Mouse (Mus musculus): ENCODE results near the gene Nfkbia. TPM values are rescaled to one million over a fixed set of nuclear protein-coding genes. Genes with fewer than 3 reads are reported as not detected.
A peak's percentile ranks its signal among the peaks of the same experiment; 100 is the strongest.

Gene Nfkbia
- polyA plus RNA-seq, 1 experiment from 2014 or later: 86.6 TPM

GRCm38 (mm10) chr12:55444031-55444451 lies 48.4 kb downstream of the Nfkbia start:
- H3K9ac ChIP-seq (ENCODE audit: low read length): no peak overlapping the region
- H3K4me1 ChIP-seq (ENCODE audit: control insufficient read depth, insufficient read depth, low read length): peaks cover 34% of the 10 kb centered on the region
- ATAC-seq (ENCODE audit: insufficient read depth, low FRiP score): no peak
- H3K4me3 ChIP-seq (replicated peaks; ENCODE audit: low read length): no peak overlapping the region
- H3K27me3 ChIP-seq (ENCODE audit: control insufficient read depth, insufficient read depth, low read length): no peaks in the 10 kb centered on the region
- H3K36me3 ChIP-seq (ENCODE audit: control insufficient read depth, insufficient read depth, low read length): no peaks in the 10 kb centered on the region
- 67% methylated on average over 4 of the region's 4 CpGs for whole genome bisulfite sequencing
- no peak overlapping the region for H3K4me2 ChIP-seq (ENCODE audit: low read depth, low read length)
- H3K27ac ChIP-seq (ENCODE audit: low read length): peak overlapping the region; percentile 75; the same call in 1 of the 2 replicates
- H3K9me3 ChIP-seq (replicated peaks; ENCODE audit: control insufficient read depth, low read length): no peaks in the 10 kb centered on the region

GRCm38 (mm10) chr12:55442861-55443850 lies 49.3 kb downstream of the Nfkbia start:
- Histone ChIP-seq H3K27ac (ENCODE audit: low read length) (peak overlapping the region; percentile 75), H3K27me3 (ENCODE audit: control insufficient read depth, insufficient read depth, low read length) (no peaks in the 10 kb centered on the region), H3K9ac (ENCODE audit: low read length) (peak overlapping the region; percentile 50), H3K4me1 (ENCODE audit: control insufficient read depth, insufficient read depth, low read length) (peaks cover 38% of the 10 kb centered on the region), H3K4me2 (ENCODE audit: low read depth, low read length) (peak overlapping the region; percentile 0; the same call in 1 of the 2 replicates), H3K4me3 (replicated peaks; ENCODE audit: low read length) (no peak overlapping the region), H3K9me3 (replicated peaks; ENCODE audit: control insufficient read depth, low read length) (no peaks in the 10 kb centered on the region), H3K36me3 (ENCODE audit: control insufficient read depth, insufficient read depth, low read length) (no peaks in the 10 kb centered on the region)
- WGBS: 47% methylated on average over 9 of the region's 9 CpGs
- ATAC-seq (ENCODE audit: insufficient read depth, low FRiP score): peak; percentile 71

DNA sequence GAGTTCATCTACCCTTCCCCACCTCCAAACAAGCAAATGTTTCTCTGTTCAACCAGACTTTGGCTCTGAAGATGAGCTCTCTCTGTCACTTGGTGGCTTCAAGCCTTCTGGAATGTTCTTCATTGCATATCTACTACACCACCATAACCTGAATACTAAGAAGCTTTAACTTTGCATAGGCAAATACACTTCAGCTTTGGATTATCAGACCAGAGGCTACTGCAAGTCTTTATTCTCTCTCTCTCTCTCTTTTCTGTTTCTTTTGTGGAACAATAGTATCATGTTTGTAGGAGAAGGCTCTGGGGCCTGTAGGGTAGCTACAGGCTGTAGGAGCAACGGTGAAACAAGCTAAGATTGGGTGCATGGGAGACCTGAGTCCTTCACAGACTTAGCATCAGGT lies 50.2 kb downstream of the Nfkbia start:
- Histone ChIP-seq H3K9me3 (replicated peaks; ENCODE audit: control insufficient read depth, low read length) (no peaks in the 10 kb centered on the region), H3K4me1 (ENCODE audit: control insufficient read depth, insufficient read depth, low read length) (peaks cover 43% of the 10 kb centered on the region), H3K27ac (ENCODE audit: low read length) (no peak overlapping the region), H3K9ac (ENCODE audit: low read length) (no peak overlapping the region), H3K4me3 (replicated peaks; ENCODE audit: low read length) (no peak overlapping the region), H3K4me2 (ENCODE audit: low read depth, low read length) (no peak overlapping the region), H3K27me3 (ENCODE audit: control insufficient read depth, insufficient read depth, low read length) (no peaks in the 10 kb centered on the region), H3K36me3 (ENCODE audit: control insufficient read depth, insufficient read depth, low read length) (no peaks in the 10 kb centered on the region)
- WGBS: 89% methylated on average over 1 of the region's 1 CpGs
- ATAC-seq (ENCODE audit: insufficient read depth, low FRiP score): no peak

DNA sequence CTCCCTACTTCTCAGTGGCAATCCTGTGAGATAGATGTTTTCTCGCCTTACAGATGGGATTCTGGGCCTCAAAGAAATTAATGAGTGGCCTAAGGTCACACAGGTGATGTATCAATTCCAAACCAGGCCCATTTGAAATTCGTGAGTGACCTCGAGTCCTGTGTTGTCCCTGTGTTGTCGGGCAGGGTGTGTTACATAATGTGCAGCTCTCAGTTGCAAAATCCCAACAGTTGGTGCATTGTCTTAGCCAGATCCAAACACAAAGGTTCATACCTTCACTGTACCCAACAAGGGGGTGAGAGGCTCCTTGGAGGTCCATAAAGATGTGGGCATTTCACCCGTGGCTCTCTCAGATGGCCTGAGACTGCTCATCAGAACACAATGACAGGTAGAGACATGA lies 52.0 kb downstream of the Nfkbia start:
- ATAC-seq (ENCODE audit: insufficient read depth, low FRiP score): no peak
- Histone ChIP-seq H3K9me3 (replicated peaks; ENCODE audit: control insufficient read depth, low read length) (no peaks in the 10 kb centered on the region), H3K9ac (ENCODE audit: low read length) (no peak overlapping the region), H3K4me2 (ENCODE audit: low read depth, low read length) (no peak overlapping the region), H3K4me1 (ENCODE audit: control insufficient read depth, insufficient read depth, low read length) (peaks cover 41% of the 10 kb centered on the region), H3K4me3 (replicated peaks; ENCODE audit: low read length) (no peak overlapping the region), H3K27me3 (ENCODE audit: control insufficient read depth, insufficient read depth, low read length) (no peaks in the 10 kb centered on the region), H3K36me3 (ENCODE audit: control insufficient read depth, insufficient read depth, low read length) (no peaks in the 10 kb centered on the region), H3K27ac (ENCODE audit: low read length) (no peak overlapping the region)
- WGBS: 79% methylated on average over 5 of the region's 5 CpGs

Other genes starting within 250 kb of the Nfkbia start
- gene 1110008L16Rik, start 193.1 kb downstream of the Nfkbia start, polyA plus RNA-seq (2015; fragmentation: Nextera tagmentation; extraction: Ambion mirVana): 22.5 and 23.9 TPM in 2 replicates
- 10.6 and 10.9 TPM in 2 replicates for gene Ppp2r3c, start 189.6 kb downstream of the Nfkbia start, polyA plus RNA-seq (2015; fragmentation: Nextera tagmentation; extraction: Ambion mirVana)
- 359 and 373 TPM in 2 replicates for gene Psma6, start 108.4 kb downstream of the Nfkbia start, polyA plus RNA-seq (2015; fragmentation: Nextera tagmentation; extraction: Ambion mirVana)
- not detected in 2 replicates for gene Aldoart2, start 72.6 kb upstream of the Nfkbia start, polyA plus RNA-seq (2015; fragmentation: Nextera tagmentation; extraction: Ambion mirVana)
- gene Insm2, start 106.8 kb upstream of the Nfkbia start, polyA plus RNA-seq (2015; fragmentation: Nextera tagmentation; extraction: Ambion mirVana): 0.21 TPM in 1 of 2 replicates, not detected in the other

Data from stomach, embryonic 16.5 days (tissue).